Mouse (Mus musculus): Measurements from ENCODE around the gene Slc7a11.

DNA sequence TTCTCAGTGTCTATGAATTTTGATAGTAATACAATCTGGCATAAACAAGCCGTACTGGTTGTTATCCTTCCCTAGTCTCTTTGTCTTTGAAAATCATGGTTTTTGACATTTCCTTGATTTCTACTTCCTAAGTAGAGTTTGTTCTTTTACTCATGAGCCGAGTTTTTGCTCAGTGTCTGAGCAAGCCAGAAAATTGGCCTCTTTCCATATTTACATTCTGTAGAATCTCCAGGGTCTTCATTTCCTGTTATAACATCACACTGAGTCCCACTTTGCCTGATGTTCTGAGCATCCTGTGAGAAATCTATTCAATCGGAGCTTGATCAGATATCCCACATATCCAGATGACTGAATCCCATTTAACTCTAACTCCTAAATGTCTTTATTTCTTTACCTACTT is 600.4 kb downstream of the Slc7a11 start:
- no peak for TF ChIP-seq CTCF (IDR thresholded peaks at IDR 0.05; ENCODE audit: borderline replicate concordance, control insufficient read depth, extremely low read depth, insufficient read depth, low read length, poor library complexity)
- no peak for TF ChIP-seq POLR2A (IDR thresholded peaks at IDR 0.05; ENCODE audit: control insufficient read depth, extremely low read depth, insufficient read depth, low read length, poor library complexity)

Measured in thymus, adult 2 months (tissue).